Mouse (Mus musculus): ENCODE data around the gene Dhodh. TPM values are rescaled to one million over a fixed set of nuclear protein-coding genes. Genes with fewer than 3 reads are reported as not detected.

Dhodh gene
- polyA plus RNA-seq, 1 experiment from 2014 or later = 31.5 TPM

- H3K27me3 ChIP-seq = no peaks in the 10 kb centered on the region
- H3K9me3 ChIP-seq = 0 out of 2 replicates have a peak, but pooled peaks cover 1% of the 10 kb centered on the region
- no peak within 1 kb of the TSS for H3K4me3 ChIP-seq
- no peaks in the 10 kb centered on the region for H3K36me3 ChIP-seq
- no peak within 1 kb of the TSS for H3K27ac ChIP-seq
- ATAC-seq (ENCODE audit: low FRiP score) = no peak
- H3K9ac ChIP-seq = peak within 1 kb of the TSS; percentile 24; the same call in 1 of the 2 replicates
- 60% methylated on average over 27 of the region's 27 CpGs for WGBS
- H3K4me2 ChIP-seq = no peak within 1 kb of the TSS
- no peaks in the 10 kb centered on the region for H3K4me1 ChIP-seq (replicated peaks)
Observed at GRCm38 (mm10) chr8:109614243-109615210, 6.1 kb upstream of the Dhodh start, which contains the start of gene Pkd1l3. Gene Pkd1l3 (plus strand): TSS chr8:109614517.

GRCm38 (mm10) chr8:109609153-109609502 lies 655 bp upstream of the Dhodh start:
- Histone ChIP-seq H3K4me1 (replicated peaks) (peaks cover 14% of the 10 kb centered on the region), H3K27me3 (no peaks in the 10 kb centered on the region), H3K9me3 (no peaks in the 10 kb centered on the region), H3K36me3 (peaks cover 15% of the 10 kb centered on the region), H3K4me3 (peak overlapping the region; percentile 57), H3K4me2 (peak overlapping the region; percentile 84), H3K27ac (peak overlapping the region; percentile 97), H3K9ac (peak overlapping the region; percentile 81)
- no peak for ATAC-seq (ENCODE audit: low FRiP score)
- WGBS = 25% methylated on average over 5 of the region's 5 CpGs

GRCm38 (mm10) chr8:109607650-109608049 lies 823 bp downstream of the Dhodh start:
- Histone ChIP-seq H3K4me1 (replicated peaks) (peaks cover 14% of the 10 kb centered on the region), H3K27ac (peak overlapping the region; percentile 97), H3K4me2 (peak overlapping the region; percentile 84), H3K36me3 (peaks cover 30% of the 10 kb centered on the region), H3K4me3 (peak overlapping the region; percentile 57), H3K27me3 (no peaks in the 10 kb centered on the region), H3K9ac (peak overlapping the region; percentile 81), H3K9me3 (no peaks in the 10 kb centered on the region)
- no peak for ATAC-seq (ENCODE audit: low FRiP score)
- 15% methylated on average over 12 of the region's 12 CpGs for WGBS

GRCm38 (mm10) chr8:109606725-109607124 lies 1.7 kb downstream of the Dhodh start:
- H3K4me2 ChIP-seq = no peak overlapping the region
- no peak for ATAC-seq (ENCODE audit: low FRiP score)
- H3K9me3 ChIP-seq = no peaks in the 10 kb centered on the region
- WGBS = 92% methylated on average over 2 of the region's 2 CpGs
- H3K36me3 ChIP-seq = peaks cover 36% of the 10 kb centered on the region
- no peaks in the 10 kb centered on the region for H3K27me3 ChIP-seq
- no peak overlapping the region for H3K9ac ChIP-seq
- H3K4me1 ChIP-seq (replicated peaks) = peaks cover 14% of the 10 kb centered on the region
- no peak overlapping the region for H3K4me3 ChIP-seq
- H3K27ac ChIP-seq = no peak overlapping the region

GRCm38 (mm10) chr8:109595854-109596253 lies 12.6 kb downstream of the Dhodh start:
- H3K36me3 ChIP-seq = peaks cover 51% of the 10 kb centered on the region
- no peaks in the 10 kb centered on the region for H3K4me1 ChIP-seq (replicated peaks)
- ATAC-seq (ENCODE audit: low FRiP score) = no peak
- WGBS = 53% methylated on average over 8 of the region's 8 CpGs
- no peaks in the 10 kb centered on the region for H3K9me3 ChIP-seq
- H3K4me2 ChIP-seq = no peak overlapping the region
- no peak overlapping the region for H3K9ac ChIP-seq
- no peaks in the 10 kb centered on the region for H3K27me3 ChIP-seq
- no peak overlapping the region for H3K27ac ChIP-seq
- no peak overlapping the region for H3K4me3 ChIP-seq

- Histone ChIP-seq H3K9me3 (no peaks in the 10 kb centered on the region), H3K36me3 (peaks cover 35% of the 10 kb centered on the region), H3K27me3 (no peaks in the 10 kb centered on the region), H3K9ac (no peak overlapping the region), H3K4me1 (replicated peaks) (no peaks in the 10 kb centered on the region), H3K27ac (no peak overlapping the region), H3K4me3 (no peak overlapping the region), H3K4me2 (no peak overlapping the region)
- WGBS = 77% methylated on average over 6 of the region's 6 CpGs
- no peak for ATAC-seq (ENCODE audit: low FRiP score)
Observed at GRCm38 (mm10) chr8:109593117-109593788, 15.2 kb downstream of the Dhodh start.

- H3K9ac ChIP-seq = no peak overlapping the region
- no peak overlapping the region for H3K27ac ChIP-seq
- no peak overlapping the region for H3K4me2 ChIP-seq
- peaks cover 33% of the 10 kb centered on the region for H3K36me3 ChIP-seq
- H3K9me3 ChIP-seq = no peaks in the 10 kb centered on the region
- H3K27me3 ChIP-seq = no peaks in the 10 kb centered on the region
- 92% methylated on average over 5 of the region's 5 CpGs for WGBS
- H3K4me3 ChIP-seq = no peak overlapping the region
- no peaks in the 10 kb centered on the region for H3K4me1 ChIP-seq (replicated peaks)
- no peak for ATAC-seq (ENCODE audit: low FRiP score)
Observed at GRCm38 (mm10) chr8:109592164-109592563, 16.3 kb downstream of the Dhodh start.

- ATAC-seq (ENCODE audit: low FRiP score) = no peak
- H3K9me3 ChIP-seq = no peaks in the 10 kb centered on the region
- peaks cover 33% of the 10 kb centered on the region for H3K36me3 ChIP-seq
- no peak overlapping the region for H3K4me3 ChIP-seq
- no peak overlapping the region for H3K9ac ChIP-seq
- H3K27ac ChIP-seq = no peak overlapping the region
- H3K4me2 ChIP-seq = no peak overlapping the region
- no peaks in the 10 kb centered on the region for H3K4me1 ChIP-seq (replicated peaks)
- WGBS = 89% methylated on average over 3 of the region's 3 CpGs
- H3K27me3 ChIP-seq = no peaks in the 10 kb centered on the region
Observed at GRCm38 (mm10) chr8:109591367-109591766, 17.1 kb downstream of the Dhodh start.

- H3K9ac ChIP-seq = no peak overlapping the region
- H3K9me3 ChIP-seq = no peaks in the 10 kb centered on the region
- 93% methylated on average over 9 of the region's 9 CpGs for WGBS
- H3K4me2 ChIP-seq = no peak overlapping the region
- no peak for ATAC-seq (ENCODE audit: low FRiP score)
- no peaks in the 10 kb centered on the region for H3K27me3 ChIP-seq
- no peak overlapping the region for H3K4me3 ChIP-seq
- no peak overlapping the region for H3K27ac ChIP-seq
- peaks cover 32% of the 10 kb centered on the region for H3K36me3 ChIP-seq
- H3K4me1 ChIP-seq (replicated peaks) = no peaks in the 10 kb centered on the region
Observed at GRCm38 (mm10) chr8:109590901-109591300, 17.6 kb downstream of the Dhodh start.

GRCm38 (mm10) chr8:109586972-109587504 lies 21.4 kb downstream of the Dhodh start:
- Histone ChIP-seq H3K4me2 (no peak overlapping the region), H3K4me1 (replicated peaks) (no peaks in the 10 kb centered on the region), H3K27me3 (no peaks in the 10 kb centered on the region), H3K27ac (no peak overlapping the region), H3K36me3 (peaks cover 8% of the 10 kb centered on the region), H3K4me3 (no peak overlapping the region), H3K9me3 (no peaks in the 10 kb centered on the region), H3K9ac (no peak overlapping the region)
- ATAC-seq (ENCODE audit: low FRiP score) = no peak
- WGBS = 70% methylated on average over 7 of the region's 7 CpGs

GRCm38 (mm10) chr8:109585652-109586051 lies 22.8 kb downstream of the Dhodh start:
- Histone ChIP-seq H3K9me3 (no peaks in the 10 kb centered on the region), H3K27me3 (no peaks in the 10 kb centered on the region), H3K4me2 (no peak overlapping the region), H3K27ac (no peak overlapping the region), H3K36me3 (no peaks in the 10 kb centered on the region), H3K4me1 (replicated peaks) (no peaks in the 10 kb centered on the region), H3K9ac (no peak overlapping the region), H3K4me3 (no peak overlapping the region)
- ATAC-seq (ENCODE audit: low FRiP score) = no peak

GRCm38 (mm10) chr8:109584830-109585229 lies 23.6 kb downstream of the Dhodh start:
- Histone ChIP-seq H3K4me1 (replicated peaks) (no peaks in the 10 kb centered on the region), H3K27me3 (no peaks in the 10 kb centered on the region), H3K36me3 (no peaks in the 10 kb centered on the region), H3K4me3 (no peak overlapping the region), H3K4me2 (no peak overlapping the region), H3K27ac (no peak overlapping the region), H3K9me3 (no peaks in the 10 kb centered on the region), H3K9ac (no peak overlapping the region)
- ATAC-seq (ENCODE audit: low FRiP score) = no peak
- WGBS = 93% methylated on average over 3 of the region's 3 CpGs
